Mouse (Mus musculus): ENCODE data around the gene Dusp1. TPM values are rescaled to one million over a fixed set of nuclear protein-coding genes. Genes with fewer than 3 reads are reported as not detected.

Dusp1 gene
- total and polyA plus RNA-seq, 3 experiments = 3.5 to 9.9 (median 5.6) TPM

DNA sequence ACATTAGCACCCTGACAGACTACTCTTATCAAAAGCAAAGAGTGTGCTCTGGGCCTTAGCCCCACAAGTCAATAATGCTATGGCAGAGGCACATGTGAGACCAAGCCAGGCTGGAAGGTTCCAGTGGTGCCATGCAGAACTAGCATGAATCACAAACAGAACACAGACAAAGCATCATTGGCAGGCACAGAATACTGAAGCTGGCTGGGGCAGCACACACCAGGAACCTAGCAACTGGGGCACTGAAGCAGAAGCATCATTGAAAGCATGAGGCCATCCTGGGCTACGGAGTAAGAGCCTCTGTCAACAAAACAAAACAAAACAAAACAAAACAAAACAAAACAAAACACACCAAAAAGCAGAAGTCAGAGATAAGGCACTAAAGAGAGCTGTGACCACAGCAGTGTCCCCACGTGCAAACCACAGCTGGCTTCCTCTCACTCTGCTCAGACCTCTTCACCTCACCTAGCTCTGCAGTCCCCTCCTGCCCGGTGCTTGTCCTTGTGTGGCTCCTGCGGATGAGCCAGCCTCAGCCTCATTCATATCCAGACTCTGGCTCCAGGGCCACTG lies 29.4 kb downstream of the Dusp1 start:
- Histone ChIP-seq H3K79me2 (replicated peaks; ENCODE audit: control insufficient read depth, extremely low read depth, insufficient read depth, poor library complexity, severe bottlenecking) (no peaks in the 10 kb centered on the region), H3K9ac (ENCODE audit: insufficient read depth, low read depth) (no peak overlapping the region), H3K4me2 (ENCODE audit: insufficient read depth, low read depth, poor library complexity, severe bottlenecking) (no peak overlapping the region), H3K9me3 (replicated peaks; ENCODE audit: low read length) (no peaks in the 10 kb centered on the region), H3K4me1 (ENCODE audit: control insufficient read depth in 1 of 2, insufficient read depth in 2 of 2) (peaks cover 44 to 74% of the 10 kb centered on the region in 2 experiments), H3K4me3 (replicated peaks in 1 of 3; ENCODE audit: low read depth in 2 of 3, low read length in 2 of 3, poor library complexity in 1 of 3) (no peak overlapping the region), H3K27me3 (replicated peaks) (no peaks in the 10 kb centered on the region), H3K27ac (ENCODE audit: insufficient read depth, low read depth) (no peak overlapping the region), H3K36me3 (replicated peaks in 1 of 2; ENCODE audit: control insufficient read depth in 1 of 2, insufficient read depth in 1 of 2, low read length in 1 of 2) (no peaks in the 10 kb centered on the region)
- no peak for TF ChIP-seq ZC3H11A (IDR thresholded peaks at IDR 0.05; ENCODE audit: low read depth, low read length)
- TF ChIP-seq GABPA (IDR thresholded peaks at IDR 0.05; ENCODE audit: insufficient replicate concordance, low read depth, low read length) = no peak
- TF ChIP-seq BHLHE40 (IDR thresholded peaks at IDR 0.05; ENCODE audit: low read depth, low read length) = peak; percentile 86
- no peak for TF ChIP-seq ETS1 (conservative IDR thresholded peaks at IDR 0.05; ENCODE audit: low read depth, low read length)
- dilution Hi-C loops (cut with MboI; ENCODE audit: extremely low pct_ligation_motif_present, extremely low pct_unique_long_range_greater_than_20kb, low sequenced_read_pairs) (no loop called here), in situ Hi-C loops (cut with MboI; ENCODE audit: low pct_ligation_motif_present, low pct_unique_long_range_greater_than_20kb, low sequenced_read_pairs) (no loop called here)
- DNase-seq (ENCODE audit: extremely low read depth) = peak; percentile 37

DNA sequence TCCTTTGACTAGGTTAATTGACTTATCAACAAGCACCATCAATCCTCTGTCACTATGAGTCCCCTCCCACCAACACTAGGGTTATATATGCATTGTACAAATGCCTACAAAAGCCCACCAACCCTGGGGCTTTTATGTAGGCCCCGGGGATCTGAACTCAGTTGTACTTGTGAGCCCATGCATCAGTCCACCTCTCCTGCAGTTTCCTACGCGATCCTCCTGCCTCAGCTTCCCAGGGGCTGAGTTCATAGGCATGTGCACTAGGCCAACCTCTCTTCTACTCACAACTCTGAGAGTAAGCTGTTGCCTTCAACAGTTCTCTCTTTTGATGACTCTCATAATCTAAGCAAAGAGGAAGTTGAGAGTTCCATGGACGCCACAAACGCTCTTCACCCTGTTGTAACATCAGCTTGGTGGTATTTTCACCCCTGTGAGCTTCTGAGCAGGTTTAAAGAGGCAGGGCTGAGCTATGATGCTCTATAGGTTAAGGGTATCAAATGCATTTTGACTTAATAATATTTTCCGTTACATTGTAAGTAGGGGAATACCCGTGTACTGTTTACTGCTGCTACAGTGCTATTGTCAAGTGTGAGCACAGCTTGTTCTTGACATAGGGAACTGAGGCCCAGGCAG lies 30.4 kb downstream of the Dusp1 start:
- Histone ChIP-seq H3K4me2 (ENCODE audit: insufficient read depth, low read depth, poor library complexity, severe bottlenecking) (no peak overlapping the region), H3K9ac (ENCODE audit: insufficient read depth, low read depth) (no peak overlapping the region), H3K27me3 (replicated peaks) (no peaks in the 10 kb centered on the region), H3K27ac (ENCODE audit: insufficient read depth, low read depth) (peak overlapping the region; percentile 12; the same call in 1 of the 2 replicates), H3K4me1 (ENCODE audit: control insufficient read depth in 1 of 2, insufficient read depth in 2 of 2) (peaks cover 40 to 64% of the 10 kb centered on the region in 2 experiments), H3K4me3 (replicated peaks in 1 of 3; ENCODE audit: low read depth in 2 of 3, low read length in 2 of 3, poor library complexity in 1 of 3) (peak overlapping the region in 1 of 3 experiments; percentile 13), H3K36me3 (replicated peaks in 1 of 2; ENCODE audit: control insufficient read depth in 1 of 2, insufficient read depth in 1 of 2, low read length in 1 of 2) (no peaks in the 10 kb centered on the region), H3K79me2 (replicated peaks; ENCODE audit: control insufficient read depth, extremely low read depth, insufficient read depth, poor library complexity, severe bottlenecking) (no peaks in the 10 kb centered on the region), H3K9me3 (replicated peaks; ENCODE audit: low read length) (no peaks in the 10 kb centered on the region)
- TF ChIP-seq BHLHE40 (IDR thresholded peaks at IDR 0.05; ENCODE audit: low read depth, low read length) (no peak), EP300 (IDR thresholded peaks at IDR 0.05; ENCODE audit: low read length) (peak; percentile 47), JUN (IDR thresholded peaks at IDR 0.05; ENCODE audit: insufficient read depth, low read depth, low read length) (0 out of 2 replicates have a peak, but pooled peaks have one; percentile 22)
- DNase-seq (ENCODE audit: extremely low read depth) = peak; percentile 43
- in situ Hi-C loops (cut with MboI; ENCODE audit: low pct_ligation_motif_present, low pct_unique_long_range_greater_than_20kb, low sequenced_read_pairs) = no loop called here
- dilution Hi-C loops (cut with MboI; ENCODE audit: extremely low pct_ligation_motif_present, extremely low pct_unique_long_range_greater_than_20kb, low sequenced_read_pairs) = no loop called here

DNA sequence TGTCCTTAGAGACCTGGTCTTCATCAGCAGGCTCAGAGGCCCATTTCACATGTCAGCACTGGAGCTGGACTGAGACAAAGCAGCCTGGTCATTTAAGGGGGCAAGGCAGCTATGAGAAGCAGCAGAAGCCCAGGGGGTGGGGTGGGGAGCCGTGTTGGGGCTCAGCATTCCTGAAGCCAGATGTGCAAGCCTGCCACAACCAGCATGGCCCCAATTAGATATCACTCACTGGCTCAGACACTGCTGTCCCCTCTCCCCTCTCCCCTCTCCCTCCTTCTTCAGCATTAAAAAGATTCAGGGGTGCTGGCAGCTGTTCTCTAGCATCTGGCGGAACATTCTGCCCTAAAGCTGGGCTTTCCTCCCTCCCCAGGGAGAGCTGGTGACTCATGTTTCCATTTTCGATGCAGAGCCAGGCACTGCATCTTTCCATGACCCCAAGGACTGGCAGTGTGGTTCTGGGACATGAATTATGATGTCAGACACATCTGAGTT lies 31.3 kb downstream of the Dusp1 start:
- dilution Hi-C loops (cut with MboI; ENCODE audit: extremely low pct_ligation_motif_present, extremely low pct_unique_long_range_greater_than_20kb, low sequenced_read_pairs) = no loop called here
- Histone ChIP-seq H3K4me1 (ENCODE audit: control insufficient read depth in 1 of 2, insufficient read depth in 2 of 2) (peaks cover 39 to 56% of the 10 kb centered on the region in 2 experiments), H3K27ac (ENCODE audit: insufficient read depth, low read depth) (no peak overlapping the region)

More for the DNA sequence above, 31.3 kb downstream of the Dusp1 start:
- Histone ChIP-seq H3K4me2 (ENCODE audit: insufficient read depth, low read depth, poor library complexity, severe bottlenecking) (no peak overlapping the region), H3K9ac (ENCODE audit: insufficient read depth, low read depth) (no peak overlapping the region), H3K79me2 (replicated peaks; ENCODE audit: control insufficient read depth, extremely low read depth, insufficient read depth, poor library complexity, severe bottlenecking) (no peaks in the 10 kb centered on the region), H3K9me3 (replicated peaks; ENCODE audit: low read length) (peaks cover 4% of the 10 kb centered on the region), H3K27me3 (replicated peaks) (no peaks in the 10 kb centered on the region), H3K4me3 (replicated peaks in 1 of 3; ENCODE audit: low read depth in 2 of 3, low read length in 2 of 3, poor library complexity in 1 of 3) (no peak overlapping the region), H3K36me3 (replicated peaks in 1 of 2; ENCODE audit: control insufficient read depth in 1 of 2, insufficient read depth in 1 of 2, low read length in 1 of 2) (no peaks in the 10 kb centered on the region)
- in situ Hi-C loops (cut with MboI; ENCODE audit: low pct_ligation_motif_present, low pct_unique_long_range_greater_than_20kb, low sequenced_read_pairs) = no loop called here
- TF ChIP-seq CTCF (conservative IDR thresholded peaks at IDR 0.05 in 1 of 2, IDR thresholded peaks at IDR 0.05 in 1 of 2; ENCODE audit: low read depth in 2 of 2, low read length in 2 of 2) (no peak), MEF2A (IDR thresholded peaks at IDR 0.05; ENCODE audit: borderline replicate concordance, low read depth, low read length) (peak; percentile 96), NRF1 (IDR thresholded peaks at IDR 0.05; ENCODE audit: low read depth, low read length) (no peak), BHLHE40 (IDR thresholded peaks at IDR 0.05; ENCODE audit: low read depth, low read length) (peak; percentile 48), ETS1 (conservative IDR thresholded peaks at IDR 0.05; ENCODE audit: low read depth, low read length) (peak; percentile 83), TCF12 (IDR thresholded peaks at IDR 0.05; ENCODE audit: low read depth, low read length) (peak; percentile 79; the same call in 1 of the 2 replicates), EP300 (IDR thresholded peaks at IDR 0.05; ENCODE audit: low read length) (peak; percentile 79), JUN (IDR thresholded peaks at IDR 0.05; ENCODE audit: insufficient read depth, low read depth, low read length) (peak; percentile 81), IRF4 (IDR thresholded peaks at IDR 0.05; ENCODE audit: low read depth, low read length) (peak; percentile 50; the same call in 1 of the 2 replicates), JUND (conservative IDR thresholded peaks at IDR 0.05; ENCODE audit: low read depth, low read length) (peak; percentile 67; the same call in 1 of the 2 replicates)
- DNase-seq (ENCODE audit: extremely low read depth) = peak; percentile 45
